Mouse (Mus musculus) hindbrain, postnatal 0 days (tissue): Measurements from ENCODE around the gene Slc35b4. TPM values are rescaled to one million over a fixed set of nuclear protein-coding genes. Genes with fewer than 3 reads are reported as not detected.

Experiments used
- ATAC-seq: fragments of 200-750 bp; cut with Nextera tagmentation; 2 replicates; pipeline ENCODE4 v1.8.0; 2017; ENCODE audit warnings: mild to moderate bottlenecking, moderate TSS enrichment, moderate library complexity
- DNase-seq: peaks from one replicate; pipeline ENCODE4 v3.0.0-alpha.2; 2015; ENCODE audit warnings: low spot score
- H3K27ac ChIP-seq: fragments of 300-500 bp; sonication (generic); 2 replicates; pipeline ENCODE4 v1.5.1; 2014; ENCODE audit warnings: mild to moderate bottlenecking
- H3K27me3 ChIP-seq: fragments of 300-500 bp; sonication (generic); 2 replicates; pipeline ENCODE4 v1.6.1; 2014; ENCODE audit warnings: low read length, mixed read lengths; ENCODE audit not compliant: insufficient read depth
- H3K36me3 ChIP-seq: fragments of 300-500 bp; sonication (generic); 2 replicates; pipeline ENCODE4 v1.6.1; 2014; ENCODE audit warnings: low read length, mixed read lengths; ENCODE audit not compliant: insufficient read depth
- H3K4me1 ChIP-seq: fragments of 300-500 bp; sonication (generic); 2 replicates; pipeline ENCODE4 v1.6.1; 2014; ENCODE audit warnings: antibody characterized with exemption, low read length, mixed read lengths; ENCODE audit not compliant: insufficient read depth
- H3K4me2 ChIP-seq: fragments of 300-500 bp; sonication (generic); 2 replicates; pipeline ENCODE4 v1.6.1; 2014; ENCODE audit warnings: low read depth, mild to moderate bottlenecking, low read length, moderate library complexity, mixed read lengths
- H3K4me3 ChIP-seq: fragments of 300-500 bp; sonication (generic); 2 replicates; pipeline ENCODE4 v1.5.1; 2014; ENCODE audit warnings: low read length
- H3K9ac ChIP-seq: fragments of 300-500 bp; sonication (generic); replicated peaks from 2 replicates; pipeline ENCODE4 v1.6.1; 2014; ENCODE audit warnings: mild to moderate bottlenecking, low read length, moderate library complexity, mixed read lengths
- H3K9me3 ChIP-seq: fragments of 300-500 bp; sonication (generic); 2 replicates; pipeline ENCODE4 v1.6.1; 2016; ENCODE audit warnings: low read length, mixed read lengths
- CTCF ChIP-seq: IDR thresholded peaks from 2 replicates; pipeline ENCODE4 v1.5.1; 2016; ENCODE audit warnings: antibody characterized with exemption, control low read depth, low read depth
- WGBS: fragments of 180-500 bp; shearing (Covaris S2); extraction: QIAGEN DNeasy Blood & Tissue Kit; methylation state at CpG from one replicate; pipeline ENCODE4 v1.1.7; 2014; 5-methylcytosine and 5-hydroxymethylcytosine counted together
- polyA plus RNA-seq: library from polyadenylated mRNA; unstranded; fragments of >200 nt; fragmentation: Nextera tagmentation; extraction: Ambion mirVana; gene quantifications from 2 replicates; pipeline ENCODE4 v1.2.1, GENCODE M21; 2015
- total RNA-seq: library from RNA; depleted of rRNA; stranded (reverse); fragments of >200 nt; gene quantifications from 2 replicates; pipeline ENCODE4 v1.2.3, GENCODE M21; 2014; rRNA removed

Slc35b4 gene
- total RNA-seq (30.4 TPM in 2 replicates), polyA plus RNA-seq (26.0 and 28.7 TPM in 2 replicates)

- ATAC-seq (peak; percentile 99), DNase-seq (peak; percentile 99)
- peak within 1 kb of the TSS; percentile 66 for H3K4me3 ChIP-seq
- H3K9ac ChIP-seq = peak within 1 kb of the TSS; percentile 58
- TF ChIP-seq CTCF = 0 out of 2 replicates have a peak, but pooled peaks have one; percentile 21
- H3K27ac ChIP-seq = peak within 1 kb of the TSS; percentile 81
- no peaks in the 10 kb centered on the region for H3K36me3 ChIP-seq
- no peaks in the 10 kb centered on the region for H3K9me3 ChIP-seq
- H3K27me3 ChIP-seq = no peaks in the 10 kb centered on the region
- under 1% methylated on average over 29 of the region's 29 CpGs for WGBS
- peaks cover 8% of the 10 kb centered on the region; the same call in 1 of the 2 replicates for H3K4me1 ChIP-seq
- peak within 1 kb of the TSS; percentile 85 for H3K4me2 ChIP-seq
Measured at GRCm38 (mm10) chr6:34176864-34177247, at the start of gene Slc35b4. Slc35b4 (minus strand) TSS chr6:34177111.

GRCm38 (mm10) chr6:34225004-34225599 is 48.2 kb upstream of the Slc35b4 start:
- 97% methylated on average over 3 of the region's 3 CpGs for whole genome bisulfite sequencing
- no peaks in the 10 kb centered on the region for H3K36me3 ChIP-seq

GRCm38 (mm10) chr6:34216450-34217319 is 39.8 kb upstream of the Slc35b4 start:
- Histone ChIP-seq H3K27me3 (no peaks in the 10 kb centered on the region), H3K27ac (no peak overlapping the region), H3K4me2 (no peak overlapping the region), H3K9ac (no peak overlapping the region), H3K4me3 (no peak overlapping the region), H3K36me3 (no peaks in the 10 kb centered on the region), H3K9me3 (no peaks in the 10 kb centered on the region), H3K4me1 (no peaks in the 10 kb centered on the region)
- no peak for ATAC-seq
- DNase-seq = no peak
- 64% methylated on average over 9 of the region's 9 CpGs for WGBS
- no peak for TF ChIP-seq CTCF

More at GRCm38 (mm10) chr6:34225004-34225599, 48.2 kb upstream of the Slc35b4 start:
- peak; percentile 42 for TF ChIP-seq CTCF
- DNase-seq = no peak
- no peaks in the 10 kb centered on the region for H3K9me3 ChIP-seq
- H3K27me3 ChIP-seq = no peaks in the 10 kb centered on the region
- no peak overlapping the region for H3K4me2 ChIP-seq
- H3K4me1 ChIP-seq = no peaks in the 10 kb centered on the region
- no peak overlapping the region for H3K4me3 ChIP-seq
- ATAC-seq = no peak
- H3K9ac ChIP-seq = no peak overlapping the region
- H3K27ac ChIP-seq = no peak overlapping the region

- H3K27me3 ChIP-seq = no peaks in the 10 kb centered on the region
- H3K9ac ChIP-seq = no peak overlapping the region
- H3K27ac ChIP-seq = no peak overlapping the region
- DNase-seq (no peak), ATAC-seq (no peak)
- H3K36me3 ChIP-seq = no peaks in the 10 kb centered on the region
- TF ChIP-seq CTCF = no peak
- WGBS = 94% methylated on average over 3 of the region's 3 CpGs
- no peaks in the 10 kb centered on the region for H3K4me1 ChIP-seq
- H3K9me3 ChIP-seq = no peaks in the 10 kb centered on the region
- H3K4me3 ChIP-seq = no peak overlapping the region
- H3K4me2 ChIP-seq = no peak overlapping the region
Measured at GRCm38 (mm10) chr6:34205754-34206153, 28.8 kb upstream of the Slc35b4 start.

DNA sequence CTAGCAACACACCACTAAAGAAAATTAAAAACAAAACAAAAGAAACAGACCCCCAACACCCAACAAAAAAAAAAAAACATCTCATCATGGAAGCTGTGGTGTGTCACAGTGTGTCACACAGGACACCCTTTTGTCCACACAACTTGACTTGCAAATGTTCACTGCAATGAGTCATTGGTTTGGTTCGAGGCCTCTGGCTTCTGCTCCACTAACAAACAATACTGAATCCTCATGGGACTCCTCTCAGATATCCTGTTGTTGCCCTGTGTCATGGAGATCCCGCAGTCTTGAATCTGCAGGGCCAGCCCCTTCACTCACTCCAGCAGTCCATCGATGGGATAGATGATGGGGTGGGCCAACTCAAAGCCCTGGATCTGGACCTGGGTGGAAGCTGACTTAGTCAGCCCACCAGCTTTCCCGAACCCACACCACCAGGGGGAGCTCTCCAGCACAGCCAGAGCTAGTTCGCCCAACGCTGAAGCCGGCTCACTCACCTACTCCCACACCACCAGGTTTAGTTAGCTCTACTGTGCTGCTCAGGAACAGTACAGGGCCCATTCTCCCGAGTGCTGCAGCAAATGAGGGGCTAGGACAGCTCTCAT is 28.2 kb upstream of the Slc35b4 start:
- Histone ChIP-seq H3K4me1 (no peaks in the 10 kb centered on the region), H3K9me3 (no peaks in the 10 kb centered on the region), H3K27ac (no peak overlapping the region), H3K4me2 (no peak overlapping the region), H3K36me3 (no peaks in the 10 kb centered on the region), H3K9ac (no peak overlapping the region), H3K27me3 (no peaks in the 10 kb centered on the region), H3K4me3 (no peak overlapping the region)
- ATAC-seq = 0 out of 2 replicates have a peak, but pooled peaks have one; percentile 32
- DNase-seq = peak; percentile 50
- WGBS = 73% methylated on average over 8 of the region's 8 CpGs
- peak; percentile 49 for TF ChIP-seq CTCF

DNA sequence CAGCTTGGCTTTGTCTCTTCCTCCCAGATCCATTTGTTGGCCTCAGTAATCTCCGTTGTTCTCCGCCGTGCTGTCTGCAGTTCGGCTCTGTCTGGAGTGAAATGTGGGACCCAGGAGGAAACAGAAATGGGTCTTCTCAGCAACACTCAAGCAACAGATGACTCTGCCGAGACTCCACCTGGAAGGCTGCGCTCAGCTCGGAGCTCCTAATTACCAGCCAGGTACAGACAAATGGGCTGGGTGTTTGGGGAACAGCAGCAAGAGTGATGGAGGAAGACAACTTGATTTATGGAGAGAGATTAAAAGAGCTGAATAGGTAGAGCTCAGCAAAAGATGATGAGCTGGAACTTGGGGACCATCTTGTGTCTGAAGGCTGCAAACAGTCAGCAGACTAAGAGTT is 26.6 kb upstream of the Slc35b4 start:
- no peak for TF ChIP-seq CTCF
- Histone ChIP-seq H3K4me1 (no peaks in the 10 kb centered on the region), H3K9me3 (no peaks in the 10 kb centered on the region), H3K27ac (peak overlapping the region; percentile 20; the same call in 1 of the 2 replicates), H3K27me3 (no peaks in the 10 kb centered on the region), H3K4me3 (no peak overlapping the region), H3K4me2 (no peak overlapping the region), H3K9ac (0 out of 2 replicates have a peak overlapping the region, but pooled peaks have one; percentile 24), H3K36me3 (no peaks in the 10 kb centered on the region)
- DNase-seq (peak; percentile 33), ATAC-seq (0 out of 2 replicates have a peak, but pooled peaks have one; percentile 32)
- 50% methylated on average over 7 of the region's 7 CpGs for WGBS
